Mouse (Mus musculus) liver, adult 2 months (tissue): ENCODE measurements around the gene Hadh.

Experiments used
- CTCF ChIP-seq: fragments of 200-500 bp; IDR thresholded peaks from 2 replicates; pipeline ENCODE4 v1.5.1; 2011; ENCODE audit warnings: low read depth, low read length, control low read depth
- POLR2A ChIP-seq: fragments of 200-500 bp; IDR thresholded peaks from 2 replicates; pipeline ENCODE4 v1.6.1; 2011; ENCODE audit warnings: low read length, control low read depth; ENCODE audit not compliant: insufficient read depth; ENCODE audit errors: extremely low read depth

DNA sequence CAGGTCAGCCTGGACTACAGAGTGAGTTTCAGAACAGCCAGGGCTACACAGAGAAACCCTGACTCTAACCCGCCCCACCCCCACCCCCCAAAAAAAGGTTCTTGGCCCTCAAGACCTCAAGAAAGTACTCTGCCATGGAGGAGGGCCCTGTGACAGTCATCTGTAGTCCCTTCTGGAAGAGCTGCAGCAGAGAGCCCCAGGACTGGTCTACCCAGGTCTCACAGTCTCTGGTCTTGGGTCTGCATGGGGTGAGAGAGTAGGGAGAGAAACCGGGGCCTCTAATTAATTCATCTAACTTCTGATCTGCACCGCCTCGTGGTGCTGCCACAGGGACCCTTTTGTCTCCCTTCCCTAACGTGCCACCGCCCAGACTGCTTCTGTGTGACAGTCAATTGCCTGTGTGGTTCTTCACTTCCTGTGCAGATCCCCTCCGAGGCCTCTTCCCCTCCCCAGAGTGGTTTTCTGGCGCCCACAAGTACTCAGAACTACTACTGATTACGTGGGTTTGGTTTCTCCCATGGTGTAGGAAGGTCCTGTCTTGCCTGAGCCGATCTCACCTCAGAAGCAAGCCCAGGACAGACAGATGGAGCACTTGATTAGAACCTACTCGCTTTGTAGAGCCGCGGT, 63.5 kb downstream of the Hadh start:
- no peak for TF ChIP-seq CTCF
- no peak for TF ChIP-seq POLR2A
